Mouse (Mus musculus): ENCODE data around the gene Rai1. TPM values are rescaled to one million over a fixed set of nuclear protein-coding genes. Genes with fewer than 3 reads are reported as not detected.

The Rai1 gene
- total RNA-seq, 2 experiments from 2014 or later = 43.9 to 46.7 TPM

DNA sequence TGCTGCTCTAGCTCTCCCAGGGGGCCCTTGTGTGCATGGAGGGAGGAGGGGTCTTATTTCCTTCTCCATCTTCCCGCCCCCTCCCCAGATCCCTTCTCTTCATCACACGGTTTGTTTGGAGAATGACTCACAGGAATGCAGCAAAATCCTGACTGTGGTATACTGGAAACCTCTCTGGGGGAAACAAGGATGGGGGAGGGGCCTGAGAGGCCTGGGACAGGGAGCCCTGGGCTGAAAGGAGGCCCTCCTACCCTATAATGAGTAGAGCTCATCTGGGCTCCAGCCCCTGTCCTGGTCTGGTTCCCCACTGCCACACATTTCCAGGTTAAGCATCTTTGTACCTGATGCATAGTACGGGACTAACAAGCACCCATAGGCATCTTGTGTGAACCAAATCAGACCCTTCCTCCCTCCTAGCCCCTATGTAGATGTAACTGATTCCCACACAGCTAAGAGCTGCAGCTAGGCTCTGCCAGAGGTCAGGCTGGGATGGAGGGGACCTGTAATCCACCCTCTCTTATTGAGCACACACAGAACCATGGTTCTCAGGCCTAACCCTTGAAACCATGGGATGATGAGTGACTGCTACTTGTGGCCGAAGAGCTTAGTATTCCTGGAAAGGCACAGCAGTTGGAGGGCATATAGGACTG, 23.2 kb downstream of the Rai1 start:
- no peak for DNase-seq

DNA sequence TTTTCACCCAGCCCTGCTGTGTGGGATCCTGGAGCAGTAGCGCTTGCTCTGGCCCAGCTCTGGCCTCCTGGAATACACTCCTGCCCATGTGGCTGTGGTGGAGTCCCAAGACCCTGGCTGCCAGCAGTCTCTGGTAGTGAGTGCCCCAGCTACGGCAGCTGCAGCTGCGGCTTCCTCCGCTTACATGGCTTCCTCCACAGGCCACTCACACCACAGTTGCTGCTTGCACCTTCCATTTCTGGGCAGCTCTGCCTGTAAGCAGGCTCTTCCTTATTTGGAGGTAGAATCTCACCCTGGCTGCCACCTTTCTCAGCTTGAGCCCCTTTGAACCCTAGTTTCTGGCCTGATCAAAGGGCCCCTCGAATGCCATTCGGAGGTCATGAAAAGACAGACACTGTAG, 25.7 kb downstream of the Rai1 start:
- DNase-seq = no peak

DNA sequence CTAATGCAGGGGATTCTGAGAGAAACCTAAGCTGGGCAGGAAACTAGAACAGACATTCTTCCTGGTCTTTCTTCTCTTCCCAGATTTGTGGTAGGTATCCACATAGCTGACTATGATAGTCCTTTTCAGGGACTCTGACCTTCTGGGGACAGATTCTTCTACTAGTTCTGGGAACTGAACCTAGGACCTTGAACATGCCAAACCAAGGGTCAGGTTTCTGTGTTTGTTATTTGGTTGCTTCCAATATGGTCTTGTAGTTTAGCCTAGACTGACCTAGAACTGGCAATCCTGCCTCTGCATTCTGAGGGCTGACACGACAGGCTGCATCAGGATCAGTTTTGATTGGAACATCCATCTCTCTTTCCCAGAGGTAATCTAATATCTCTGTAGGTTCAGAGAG, 27.2 kb downstream of the Rai1 start:
- no peak for DNase-seq

DNA sequence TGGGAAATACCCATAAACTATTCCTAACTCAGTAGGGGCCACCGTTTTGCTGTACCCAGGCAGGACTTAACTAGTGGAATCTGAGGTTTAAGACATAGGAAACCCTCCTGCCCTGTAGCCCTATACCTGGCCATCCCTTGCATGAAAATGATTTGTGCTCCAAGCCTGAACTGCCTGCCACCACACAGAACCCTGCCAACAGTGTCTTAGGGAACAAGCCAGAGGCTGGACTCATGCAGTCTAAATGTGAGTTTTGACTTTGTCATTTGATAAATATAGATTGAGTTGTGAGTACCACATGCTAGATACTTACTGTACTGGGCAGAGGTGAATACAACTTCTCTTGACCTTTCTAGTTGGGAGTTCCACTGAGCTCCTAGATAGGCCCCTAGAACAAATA, 31.7 kb downstream of the Rai1 start:
- no peak for DNase-seq

DNA sequence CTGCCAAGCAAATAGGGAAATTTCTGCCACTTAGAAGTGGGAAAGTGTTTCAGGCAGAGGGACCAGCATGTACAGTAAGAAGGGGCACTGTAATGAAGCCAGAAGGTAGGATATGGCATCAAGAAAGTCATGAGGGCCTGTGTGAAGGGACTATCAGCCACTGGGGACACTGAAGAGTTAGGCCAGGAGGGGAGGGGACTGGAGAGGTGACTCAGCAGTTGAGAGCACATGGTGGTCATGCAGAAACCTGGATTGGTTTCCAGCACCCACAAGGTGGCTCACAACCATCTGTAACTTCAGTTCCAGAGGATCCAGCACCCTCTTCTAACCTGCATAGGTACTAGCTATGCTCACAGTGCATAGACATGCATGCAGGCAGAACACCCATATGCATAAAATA, 32.4 kb downstream of the Rai1 start:
- no peak for DNase-seq

DNA sequence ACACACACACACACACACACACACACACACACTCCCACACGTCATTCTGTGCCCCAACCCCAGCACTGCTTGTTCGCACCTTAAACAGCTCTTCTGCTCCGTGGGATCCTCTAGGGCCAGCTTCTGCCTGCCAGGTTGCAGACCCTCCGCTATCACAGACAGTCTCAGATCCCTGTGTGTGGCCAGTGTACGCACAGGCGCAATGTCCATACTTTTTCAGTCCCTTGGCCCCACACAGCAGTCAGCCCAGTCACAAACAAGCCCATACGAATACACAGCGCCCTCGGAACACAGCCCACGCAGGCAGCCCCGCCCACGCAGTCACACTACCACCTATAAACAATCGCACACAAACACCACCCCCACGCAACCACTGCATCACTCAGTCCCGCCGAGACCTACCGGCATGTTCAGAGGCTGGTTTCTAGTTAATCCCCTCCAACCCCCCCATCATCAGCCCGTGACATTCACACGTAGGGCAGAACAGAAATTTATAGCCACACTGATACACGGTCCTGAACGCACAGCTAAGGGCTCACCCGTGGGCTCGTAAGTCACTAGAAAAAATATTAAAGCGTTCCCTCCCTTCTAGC, 34.4 kb downstream of the Rai1 start:
- DNase-seq = peak in 1 of 2 experiments; percentile 23

DNA sequence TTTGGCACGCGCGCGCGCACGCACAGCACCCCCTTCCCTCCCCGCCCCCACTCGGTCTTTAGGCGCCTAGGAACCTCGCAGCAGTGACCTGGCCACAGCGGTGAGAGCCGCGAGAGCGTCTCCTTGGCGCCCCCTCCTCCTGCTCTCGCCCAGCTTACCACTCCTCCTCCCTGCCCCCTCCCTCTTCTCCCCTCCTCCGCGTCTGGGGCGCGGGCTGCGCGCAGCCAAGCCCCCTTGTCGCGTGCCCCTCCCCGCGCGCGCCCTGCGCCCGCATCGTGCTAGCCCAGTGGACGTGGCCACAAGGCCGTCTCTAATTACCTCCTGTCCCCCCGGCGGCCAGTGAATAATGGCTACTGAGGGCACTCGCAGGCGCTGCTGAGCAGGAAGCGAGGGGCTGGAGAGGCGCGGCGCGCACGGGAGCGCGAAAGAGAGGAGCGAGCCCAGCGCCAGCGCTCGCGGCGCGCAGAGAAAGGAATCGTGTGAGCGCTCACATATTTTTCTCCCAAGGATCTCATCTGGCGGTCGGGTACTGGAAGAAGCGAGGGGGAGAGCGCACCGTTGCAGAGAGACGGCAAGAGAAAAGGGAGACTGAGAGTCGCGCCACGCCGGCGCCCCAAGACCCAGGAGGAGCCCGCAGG, 35.0 kb downstream of the Rai1 start:
- DNase-seq = peak; percentile 56 to 74

DNA sequence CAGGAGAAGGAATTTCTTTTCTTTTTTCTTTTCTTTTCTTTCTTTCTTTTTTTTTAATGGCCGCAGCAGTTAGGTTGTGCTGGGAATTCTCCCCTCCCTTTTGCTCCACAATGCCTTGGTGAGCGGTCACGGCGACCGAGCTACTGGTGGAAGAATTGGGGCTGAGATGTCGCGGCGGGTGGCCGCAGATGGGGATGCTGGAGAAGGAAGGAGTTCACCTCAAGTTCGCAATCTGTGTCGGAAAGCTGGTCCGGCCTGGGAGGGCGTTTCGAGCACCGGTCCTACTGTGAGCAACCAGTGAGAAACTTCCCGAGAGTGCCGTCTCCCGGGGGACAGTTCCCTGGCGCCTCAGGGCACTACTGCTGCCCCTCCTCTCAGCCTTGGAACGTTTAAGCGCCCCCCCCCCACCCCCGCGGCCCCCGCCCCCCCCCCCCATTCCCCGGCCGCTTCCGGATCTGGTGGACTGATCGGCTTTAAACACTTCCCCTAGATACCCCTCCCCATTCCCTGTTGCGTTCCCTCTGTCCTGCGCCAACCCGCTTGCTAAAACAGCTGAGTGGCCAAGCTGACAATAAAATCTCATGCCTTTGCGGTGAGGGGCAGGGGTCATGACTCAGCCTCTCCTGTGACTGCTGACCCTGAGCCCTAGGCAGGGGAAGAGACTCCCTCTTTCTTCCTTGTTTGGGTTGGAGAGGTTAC, 35.9 kb downstream of the Rai1 start:
- DNase-seq = peak; percentile 43 to 50

DNA sequence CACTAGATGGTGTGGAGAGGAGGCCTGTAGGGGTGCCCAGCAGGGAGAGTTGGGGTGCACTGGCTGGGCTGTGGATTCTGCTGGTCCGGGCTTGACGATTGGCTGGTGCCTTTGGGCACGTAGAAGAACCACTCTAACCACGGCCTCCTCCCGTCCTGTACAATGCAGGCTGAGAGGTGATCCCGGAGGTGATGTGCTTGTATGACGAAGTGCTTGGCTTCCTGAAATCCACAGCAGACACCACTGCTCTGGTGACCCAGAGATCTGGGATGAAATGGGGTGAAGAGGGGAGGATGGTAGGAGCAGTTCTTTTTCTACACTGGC, 36.4 kb downstream of the Rai1 start:
- no peak for DNase-seq

DNA sequence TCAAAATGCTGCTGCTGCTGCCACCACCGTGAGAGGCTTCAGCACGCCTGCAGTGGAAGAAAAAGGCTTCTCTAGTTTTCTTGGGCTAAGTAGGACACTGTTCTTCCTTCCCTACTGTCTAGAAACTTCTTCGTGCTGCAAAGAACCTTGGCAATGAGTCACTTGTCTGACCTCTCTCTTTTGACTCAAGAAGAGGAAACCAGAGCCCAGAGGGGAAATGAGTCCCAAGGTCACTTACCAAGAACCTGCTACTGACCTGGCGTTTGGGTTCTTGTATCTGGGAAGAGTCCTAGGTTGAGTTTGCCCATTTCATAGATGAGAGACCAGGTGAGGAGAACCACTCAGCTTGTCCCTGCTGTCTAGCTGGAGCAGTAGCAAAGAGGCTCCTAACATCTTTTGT, 38.3 kb downstream of the Rai1 start:
- DNase-seq = no peak

DNA sequence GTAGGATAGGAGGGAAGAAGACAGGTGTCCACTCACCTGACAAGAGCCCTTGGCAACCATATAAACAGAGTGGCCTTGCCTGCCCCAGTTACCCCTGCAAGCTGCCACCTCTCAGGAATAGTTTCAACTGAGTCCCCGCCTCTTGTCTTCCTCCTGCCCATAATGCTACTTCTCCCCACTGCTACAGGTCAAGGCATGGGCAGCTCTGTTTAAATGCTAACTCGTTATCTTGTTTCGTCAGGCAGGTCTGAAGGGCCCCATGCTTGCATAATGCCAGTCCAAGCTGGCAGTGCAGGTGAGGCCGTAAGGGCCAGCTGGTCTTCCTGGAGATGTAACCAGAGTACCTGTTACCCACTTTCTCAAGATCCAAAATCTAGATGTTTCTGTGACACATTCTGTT, 41.4 kb downstream of the Rai1 start:
- DNase-seq = no peak

DNA sequence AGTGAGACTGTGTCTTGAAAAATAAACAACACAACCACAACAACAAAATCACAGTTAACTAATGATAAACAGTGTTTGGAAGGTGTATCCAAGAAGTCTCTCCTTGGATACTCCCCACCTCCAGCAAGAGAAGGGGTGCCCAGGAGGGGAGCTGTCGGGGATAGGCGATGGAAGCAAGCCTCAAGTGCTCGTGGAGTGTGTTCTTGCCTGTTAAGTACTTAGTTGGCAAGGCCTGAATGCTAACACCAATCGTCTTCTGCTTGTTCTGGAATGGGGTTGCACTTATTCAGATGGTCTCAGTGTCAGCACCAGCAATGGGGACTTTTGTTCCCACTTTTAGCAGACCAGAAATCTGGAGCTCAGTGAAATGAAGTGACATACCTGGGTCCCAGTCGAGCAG, 43.8 kb downstream of the Rai1 start:
- no peak for DNase-seq

DNA sequence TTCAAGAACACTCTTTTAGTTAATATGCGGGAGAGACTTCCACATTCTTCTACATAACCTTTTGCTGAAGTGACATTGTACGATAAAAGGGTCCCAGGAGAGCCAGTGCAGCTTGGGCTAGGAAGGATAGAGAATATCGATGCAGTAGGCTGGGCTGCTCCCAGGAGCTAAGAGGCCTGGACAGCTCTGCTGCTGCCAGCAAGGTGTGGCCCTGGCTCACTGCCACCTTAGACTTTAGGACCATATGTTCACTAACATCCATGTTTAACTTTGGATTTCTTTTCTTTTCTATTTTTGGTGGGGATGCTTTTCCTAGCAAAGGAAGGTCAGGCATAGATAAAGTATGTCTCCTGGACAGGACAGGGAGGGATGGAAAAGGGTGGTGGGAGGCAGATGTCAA, 44.3 kb downstream of the Rai1 start:
- no peak for DNase-seq

DNA sequence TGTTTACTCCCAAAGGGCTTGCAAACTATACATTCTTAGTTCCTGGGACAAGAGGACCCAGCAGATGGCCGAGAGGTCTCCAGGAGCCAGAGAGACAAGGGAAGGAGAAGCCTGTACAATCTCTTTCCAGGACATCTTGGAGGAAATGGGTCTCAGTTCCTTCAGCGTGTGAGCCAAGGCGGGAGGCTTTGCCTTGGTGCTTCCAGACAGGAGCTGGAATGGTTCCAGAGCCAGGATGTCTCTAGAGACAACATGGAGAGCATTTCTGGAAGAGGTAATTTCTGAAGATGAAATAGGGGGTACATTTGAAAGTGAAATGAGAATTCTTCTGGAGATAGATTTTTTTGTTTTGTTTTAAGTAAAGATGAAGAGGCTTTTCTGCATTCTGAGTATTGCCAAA, 45.9 kb downstream of the Rai1 start:
- DNase-seq = peak in 1 of 2 experiments; percentile 51

DNA sequence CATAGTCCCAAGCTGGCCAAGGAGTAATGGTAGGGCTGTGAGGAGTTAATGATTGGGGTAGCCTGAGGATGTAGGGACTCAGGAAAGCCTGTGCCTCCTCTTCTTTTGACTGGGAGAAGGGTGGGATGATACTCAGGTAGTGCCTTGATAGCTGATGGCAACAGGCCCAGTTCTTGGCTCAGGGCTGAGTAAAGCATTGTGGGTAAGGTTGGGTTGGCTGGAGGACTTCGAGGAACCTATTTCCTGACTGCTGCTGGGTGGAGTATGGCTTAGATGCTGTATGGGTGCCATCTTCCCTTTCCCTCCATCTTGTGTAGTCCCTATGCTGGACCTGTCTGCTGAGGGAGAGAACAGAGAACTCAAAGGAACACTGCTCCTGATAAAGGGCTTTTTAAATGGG, 47.5 kb downstream of the Rai1 start:
- DNase-seq = no peak

DNA sequence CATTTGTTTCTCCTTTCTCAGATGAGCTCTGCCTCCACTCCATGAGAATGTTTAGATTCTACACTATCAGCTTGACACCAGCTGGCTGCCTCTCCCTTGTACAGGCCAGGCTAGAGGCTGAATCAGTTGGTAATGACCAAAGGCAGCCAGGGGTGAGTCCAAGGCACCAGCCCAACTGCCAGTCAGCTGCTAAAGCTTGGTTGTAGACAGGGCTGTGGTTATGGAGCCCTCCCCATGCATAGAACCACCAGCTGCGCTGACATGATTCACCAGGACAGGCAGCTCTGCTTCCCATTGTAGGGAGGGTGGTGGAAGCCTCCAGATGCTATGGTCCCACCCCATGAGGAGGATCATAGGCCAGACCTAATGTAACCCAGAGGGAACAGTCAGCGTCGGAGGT, 49.1 kb downstream of the Rai1 start:
- DNase-seq = no peak

DNA sequence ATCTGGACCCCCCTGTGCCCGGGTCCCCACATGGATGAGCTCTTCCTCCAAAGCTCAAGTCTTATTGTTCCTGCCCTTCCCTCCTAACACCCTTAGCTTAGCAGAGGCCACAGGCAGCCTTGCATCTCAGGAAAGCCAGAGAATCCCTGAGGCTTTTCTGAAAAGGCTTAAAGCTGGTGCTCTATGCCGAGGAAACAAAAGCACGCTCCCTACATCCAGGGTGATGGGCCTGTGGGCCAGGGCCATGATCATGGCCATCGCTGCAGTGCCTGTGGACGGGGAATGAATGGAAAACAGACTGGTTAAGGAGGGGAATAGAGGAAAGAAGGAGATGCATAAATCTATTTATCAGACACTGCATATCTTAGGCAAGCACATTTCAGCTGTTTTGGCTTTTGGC, 50.9 kb downstream of the Rai1 start:
- DNase-seq = no peak

DNA sequence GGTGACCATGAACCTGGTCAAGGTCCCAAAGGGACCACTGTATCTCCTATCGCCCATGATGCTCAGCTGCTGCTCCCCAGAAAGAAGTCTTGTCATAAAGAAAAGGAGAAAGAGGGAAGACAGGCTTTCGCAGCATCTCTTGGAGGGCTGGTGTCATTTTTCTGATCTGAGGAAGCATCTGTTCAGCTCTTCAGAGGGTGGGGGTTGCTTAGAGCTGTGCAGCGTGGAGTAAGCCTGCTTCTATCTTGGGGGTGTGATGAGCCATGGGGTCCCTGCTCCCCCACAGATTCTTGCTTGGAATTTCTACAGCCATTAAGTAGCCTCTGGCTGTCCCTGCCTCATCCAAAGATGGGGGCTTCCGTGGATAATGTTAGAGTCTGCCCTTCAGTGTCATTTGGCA, 53.5 kb downstream of the Rai1 start:
- DNase-seq = no peak

DNA sequence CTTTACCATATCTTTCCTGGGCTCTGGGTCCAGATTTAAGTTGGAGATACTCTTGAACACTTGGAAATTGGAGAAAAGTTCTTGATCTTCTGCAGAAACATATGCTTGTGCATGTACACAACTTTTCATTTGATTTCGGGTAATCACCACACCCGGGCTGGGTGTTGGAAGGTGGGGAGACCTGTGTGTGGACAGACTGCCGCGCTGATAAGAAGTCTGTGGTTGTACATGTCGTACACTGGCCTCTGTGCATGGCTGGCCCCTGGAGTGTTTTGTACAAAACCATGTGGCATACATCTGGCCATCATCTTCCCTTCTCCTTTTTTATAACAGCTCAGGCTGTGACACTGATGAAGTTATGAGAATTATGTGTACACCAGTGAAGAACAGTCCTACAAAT, 55.1 kb downstream of the Rai1 start:
- no peak for DNase-seq

DNA sequence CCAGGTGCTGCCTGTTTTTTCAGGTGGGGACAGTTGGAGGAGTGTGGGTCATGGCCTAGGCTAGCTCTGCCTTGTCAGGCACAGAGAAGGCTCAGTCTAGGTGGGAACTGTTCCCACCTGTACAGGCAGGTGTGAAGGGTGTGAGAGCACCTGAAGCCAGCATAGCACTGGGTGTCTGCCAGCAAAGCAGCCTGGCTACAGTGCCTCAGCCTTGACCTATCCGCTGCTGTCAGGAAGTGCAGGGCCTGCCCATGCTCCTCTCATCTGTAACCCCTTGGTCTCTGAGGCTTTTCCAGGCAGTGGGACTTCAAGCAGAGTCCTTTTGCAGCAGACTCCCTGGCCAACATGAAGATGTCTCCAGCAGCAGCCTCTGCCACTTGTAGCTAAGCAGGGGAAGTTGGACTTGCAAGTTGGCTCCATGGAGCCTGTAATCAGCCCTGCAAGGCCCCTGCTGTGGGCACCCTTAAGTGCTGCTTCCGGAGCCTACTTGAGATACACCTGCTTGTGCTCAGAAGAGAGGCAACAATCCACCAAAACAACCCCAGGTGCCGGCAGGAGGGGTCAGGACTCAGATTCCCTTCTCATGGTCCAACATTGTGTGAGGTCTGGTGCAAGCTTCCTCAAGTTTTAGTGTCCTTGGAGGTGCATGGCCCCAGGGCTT, 55.8 kb downstream of the Rai1 start:
- peak in 1 of 2 experiments; percentile 35 for DNase-seq

DNA sequence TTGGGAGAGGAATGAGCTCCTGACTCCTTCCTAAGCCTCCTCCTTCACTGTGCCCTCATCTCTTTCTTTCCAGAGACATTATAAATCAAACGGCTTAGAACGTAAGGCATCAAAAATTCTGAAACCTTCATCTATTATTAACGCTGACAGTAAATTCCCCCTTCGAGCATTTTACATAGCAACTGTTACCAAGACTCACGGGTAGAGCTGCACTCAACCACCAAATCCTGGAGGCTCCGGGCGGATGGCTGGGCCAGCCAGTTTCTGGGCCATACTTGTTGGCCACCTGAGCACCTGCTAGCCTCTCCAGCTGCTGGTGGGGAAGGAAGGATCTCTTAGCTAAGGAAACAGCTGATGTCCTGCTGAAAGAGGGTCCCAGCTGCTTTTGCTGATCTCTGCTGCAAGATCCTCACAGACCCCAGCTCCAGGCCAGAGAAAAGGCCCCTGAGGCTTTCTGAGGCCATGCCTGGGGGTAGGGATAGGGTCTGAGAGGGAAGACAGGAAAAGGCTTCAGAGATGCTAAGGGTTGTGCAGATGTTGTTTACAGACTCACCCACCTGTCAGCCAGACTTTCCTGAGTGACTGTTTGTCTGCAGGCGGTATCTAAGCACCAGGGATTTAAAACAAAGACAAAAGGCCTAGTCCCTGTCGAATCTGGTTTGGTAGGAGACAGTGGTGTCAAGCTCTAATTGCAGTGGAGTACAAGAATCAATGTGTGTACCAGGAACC, 56.5 kb downstream of the Rai1 start:
- no peak for DNase-seq

DNA sequence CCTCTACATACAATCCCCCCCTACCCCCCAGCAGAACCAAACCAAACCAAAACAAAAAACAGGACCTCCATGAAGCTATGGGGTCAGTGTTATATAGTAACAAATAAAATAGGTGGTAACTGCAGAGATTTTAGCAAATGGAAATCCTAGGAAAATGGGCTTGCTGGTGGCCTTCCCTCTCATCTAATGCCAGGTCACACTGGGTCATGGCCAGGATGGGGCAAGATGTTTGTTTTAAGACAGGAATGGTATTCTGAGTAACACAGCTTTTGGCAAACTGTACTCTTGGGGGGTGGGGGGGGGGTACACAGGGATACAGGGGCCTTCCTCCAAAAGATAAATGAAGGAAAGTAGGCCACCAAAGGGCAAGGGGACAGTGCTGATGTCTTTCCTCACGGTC, 57.7 kb downstream of the Rai1 start:
- DNase-seq = peak in 1 of 2 experiments; percentile 55
